Mouse (Mus musculus) neural tube, embryonic 14.5 days (tissue): ENCODE measurements around the gene Gm37240. TPM values are rescaled to one million over a fixed set of nuclear protein-coding genes. Genes with fewer than 3 reads are reported as not detected.

Source experiments
- ATAC-seq: fragments of 200-750 bp; cut with Nextera tagmentation; 2 replicates; pipeline ENCODE4 v1.8.0; 2017; ENCODE audit warnings: low read depth, mild to moderate bottlenecking, moderate TSS enrichment, moderate library complexity
- H3K27ac ChIP-seq: fragments of 300-500 bp; sonication (generic); 2 replicates; pipeline ENCODE4 v1.5.1; 2014; ENCODE audit warnings: low read depth, mild to moderate bottlenecking, control low read depth, low read length, moderate library complexity, mixed read lengths
- H3K27me3 ChIP-seq: fragments of 300-500 bp; sonication (generic); 2 replicates; pipeline ENCODE4 v1.6.1; 2014; ENCODE audit warnings: low read length; ENCODE audit not compliant: control insufficient read depth, insufficient read depth
- H3K36me3 ChIP-seq: fragments of 300-500 bp; sonication (generic); 2 replicates; pipeline ENCODE4 v1.6.1; 2014; ENCODE audit warnings: low read length, mixed read lengths; ENCODE audit not compliant: control insufficient read depth, insufficient read depth
- H3K4me1 ChIP-seq: fragments of 300-500 bp; sonication (generic); 2 replicates; pipeline ENCODE4 v1.6.1; 2014; ENCODE audit warnings: low read length; ENCODE audit not compliant: control insufficient read depth, insufficient read depth
- H3K4me2 ChIP-seq: fragments of 300-500 bp; sonication (generic); 2 replicates; pipeline ENCODE4 v1.6.1; 2014; ENCODE audit warnings: mild to moderate bottlenecking, low read depth, low read length, control low read depth
- H3K4me3 ChIP-seq: fragments of 300-500 bp; sonication (generic); 2 replicates; pipeline ENCODE4 v1.5.1; 2014; ENCODE audit warnings: low read depth, low read length, control low read depth, mixed read lengths
- H3K9ac ChIP-seq: fragments of 300-500 bp; sonication (generic); replicated peaks from 2 replicates; pipeline ENCODE4 v1.6.1; 2014; ENCODE audit warnings: low read depth, mild to moderate bottlenecking, control low read depth, low read length, mixed read lengths
- H3K9me3 ChIP-seq: fragments of 300-500 bp; sonication (generic); 2 replicates; pipeline ENCODE4 v1.6.1; 2016; ENCODE audit warnings: low read length; ENCODE audit not compliant: control insufficient read depth
- WGBS: fragments of 180-500 bp; shearing (Covaris S2); extraction: QIAGEN DNeasy Blood & Tissue Kit; methylation state at CpG from one replicate; pipeline ENCODE4 v1.1.7; 2014; 5-methylcytosine and 5-hydroxymethylcytosine counted together
- polyA plus RNA-seq: library from polyadenylated mRNA; unstranded; fragments of >200 nt; fragmentation: Nextera tagmentation; extraction: Ambion mirVana; gene quantifications from 2 replicates; pipeline ENCODE4 v1.2.1, GENCODE M21; 2014

Gm37240 gene
- polyA plus RNA-seq, 1 experiment from 2014 or later = not detected

GRCm38 (mm10) chr3:84937360-84938355 lies 949.7 kb downstream of the Gm37240 start:
- Histone ChIP-seq H3K4me3 (no peak overlapping the region), H3K4me1 (peaks cover 6% of the 10 kb centered on the region), H3K27me3 (no peaks in the 10 kb centered on the region), H3K4me2 (no peak overlapping the region; the same call in 1 of the 2 replicates), H3K9me3 (no peaks in the 10 kb centered on the region), H3K27ac (peak overlapping the region; percentile 66), H3K36me3 (no peaks in the 10 kb centered on the region), H3K9ac (no peak overlapping the region)
- peak; percentile 89 for ATAC-seq
- 29% methylated on average over 12 of the region's 12 CpGs for WGBS

GRCm38 (mm10) chr3:84936956-84937355 lies 950.4 kb downstream of the Gm37240 start:
- no peak overlapping the region for H3K4me3 ChIP-seq
- H3K9ac ChIP-seq = no peak overlapping the region
- H3K4me1 ChIP-seq = peaks cover 6% of the 10 kb centered on the region
- no peak overlapping the region for H3K4me2 ChIP-seq
- no peak overlapping the region for H3K27ac ChIP-seq
- no peaks in the 10 kb centered on the region for H3K27me3 ChIP-seq
- H3K9me3 ChIP-seq = no peaks in the 10 kb centered on the region
- H3K36me3 ChIP-seq = no peaks in the 10 kb centered on the region
- no peak for ATAC-seq
- WGBS = 61% methylated on average over 5 of the region's 5 CpGs

DNA sequence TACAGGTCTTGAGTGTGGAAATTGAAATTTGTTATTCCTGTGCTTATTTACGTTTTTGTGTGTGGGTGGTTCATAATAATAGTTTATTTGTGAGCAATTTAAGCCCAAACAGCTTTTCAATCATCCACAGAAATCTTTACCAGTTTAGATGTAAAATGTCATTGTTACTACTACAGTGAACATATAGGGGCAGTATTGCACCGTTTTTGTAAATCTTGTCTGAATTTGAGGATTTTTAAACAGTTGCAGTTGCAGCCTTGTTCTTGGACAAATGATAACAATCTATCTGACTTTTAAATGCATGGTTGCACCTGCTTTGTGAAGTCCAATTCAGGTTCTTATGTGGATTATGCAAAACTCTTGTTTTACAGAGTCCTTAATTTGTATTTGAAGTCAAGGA lies 951.1 kb downstream of the Gm37240 start:
- no peak overlapping the region for H3K27ac ChIP-seq
- no peaks in the 10 kb centered on the region for H3K27me3 ChIP-seq
- H3K4me1 ChIP-seq = peaks cover 6% of the 10 kb centered on the region
- 62% methylated on average over 2 of the region's 2 CpGs for WGBS
- H3K36me3 ChIP-seq = no peaks in the 10 kb centered on the region
- ATAC-seq = no peak
- no peak overlapping the region for H3K9ac ChIP-seq
- H3K4me2 ChIP-seq = no peak overlapping the region
- no peak overlapping the region for H3K4me3 ChIP-seq
- H3K9me3 ChIP-seq = no peaks in the 10 kb centered on the region

DNA sequence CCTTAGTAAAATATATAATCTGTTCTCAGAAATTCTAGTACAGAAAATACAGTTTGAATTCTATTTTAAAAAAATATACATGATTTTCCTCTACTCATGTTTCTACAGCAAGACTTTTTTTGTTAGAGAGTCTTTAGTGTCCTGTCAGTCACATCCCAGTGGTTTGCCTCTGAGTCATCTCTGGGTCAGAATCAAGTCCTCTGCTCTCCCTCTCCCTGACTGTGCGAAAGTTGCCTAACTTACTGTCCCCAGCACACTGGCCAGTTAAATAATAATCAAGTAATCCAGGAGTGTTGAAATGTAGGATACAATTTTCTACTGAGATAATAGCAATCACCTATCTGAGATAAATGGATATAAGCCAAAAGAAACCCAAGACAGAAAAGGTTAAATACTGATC lies 951.6 kb downstream of the Gm37240 start:
- H3K4me3 ChIP-seq = no peak overlapping the region
- no peak for ATAC-seq
- H3K27me3 ChIP-seq = no peaks in the 10 kb centered on the region
- H3K9ac ChIP-seq = no peak overlapping the region
- H3K36me3 ChIP-seq = no peaks in the 10 kb centered on the region
- no peak overlapping the region for H3K27ac ChIP-seq
- peaks cover 6% of the 10 kb centered on the region for H3K4me1 ChIP-seq
- 81% methylated on average over 1 of the region's 1 CpGs for WGBS
- no peaks in the 10 kb centered on the region for H3K9me3 ChIP-seq
- H3K4me2 ChIP-seq = no peak overlapping the region

DNA sequence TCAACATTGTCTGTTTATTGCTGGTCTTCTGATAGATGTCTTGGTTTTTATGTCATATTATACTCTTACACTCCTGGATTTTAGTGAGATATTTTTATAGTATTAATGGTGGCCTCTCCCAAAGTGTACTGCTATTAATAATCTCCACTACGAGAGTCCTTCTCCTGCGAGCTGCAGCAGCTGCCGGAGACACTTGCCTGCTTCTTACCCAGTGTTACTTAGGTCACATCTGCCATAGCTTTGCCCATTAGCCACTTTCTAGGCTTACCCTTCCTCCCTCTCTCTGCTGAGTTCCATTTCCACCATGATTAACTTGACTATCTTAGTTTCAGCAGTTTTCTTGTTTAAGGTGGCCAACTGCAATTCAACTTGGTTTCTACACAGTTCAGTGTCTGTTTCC lies 956.6 kb downstream of the Gm37240 start:
- Histone ChIP-seq H3K9ac (no peak overlapping the region), H3K36me3 (no peaks in the 10 kb centered on the region), H3K27ac (no peak overlapping the region), H3K9me3 (no peaks in the 10 kb centered on the region), H3K4me1 (no peaks in the 10 kb centered on the region), H3K4me3 (no peak overlapping the region), H3K27me3 (no peaks in the 10 kb centered on the region), H3K4me2 (no peak overlapping the region)
- ATAC-seq = no peak
- 90% methylated on average over 3 of the region's 3 CpGs for WGBS

DNA sequence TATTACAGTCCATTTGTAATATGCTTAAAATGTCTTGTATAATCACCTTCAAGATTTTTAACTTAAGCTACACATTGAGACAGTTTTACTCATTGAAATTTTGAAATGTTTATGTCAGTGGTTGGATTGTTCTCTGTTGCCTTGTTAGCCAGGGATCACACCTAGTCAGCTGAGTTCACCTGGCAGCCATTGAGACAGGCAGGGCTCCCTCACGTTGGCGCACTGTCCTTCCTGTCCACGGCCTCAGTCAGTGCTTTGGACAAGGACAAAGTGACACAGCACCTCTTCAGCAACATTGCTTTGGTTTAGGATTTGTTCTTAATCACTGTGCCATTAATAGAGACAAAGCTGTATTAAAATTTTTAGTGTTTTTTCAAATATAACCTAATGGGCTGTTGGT lies 958.1 kb downstream of the Gm37240 start:
- H3K36me3 ChIP-seq = no peaks in the 10 kb centered on the region
- no peak overlapping the region for H3K4me2 ChIP-seq
- no peaks in the 10 kb centered on the region for H3K4me1 ChIP-seq
- H3K27me3 ChIP-seq = no peaks in the 10 kb centered on the region
- H3K9me3 ChIP-seq = no peaks in the 10 kb centered on the region
- WGBS = 90% methylated on average over 3 of the region's 3 CpGs
- ATAC-seq = no peak
- no peak overlapping the region for H3K27ac ChIP-seq
- no peak overlapping the region for H3K4me3 ChIP-seq
- no peak overlapping the region for H3K9ac ChIP-seq

GRCm38 (mm10) chr3:84927901-84928300 lies 959.4 kb downstream of the Gm37240 start:
- H3K27ac ChIP-seq = no peak overlapping the region
- H3K9ac ChIP-seq = no peak overlapping the region
- no peak for ATAC-seq
- no peaks in the 10 kb centered on the region for H3K9me3 ChIP-seq
- H3K4me2 ChIP-seq = no peak overlapping the region
- no peaks in the 10 kb centered on the region for H3K4me1 ChIP-seq
- no peaks in the 10 kb centered on the region for H3K27me3 ChIP-seq
- H3K36me3 ChIP-seq = no peaks in the 10 kb centered on the region
- WGBS = 92% methylated on average over 2 of the region's 2 CpGs
- no peak overlapping the region for H3K4me3 ChIP-seq

- Histone ChIP-seq H3K27ac (no peak overlapping the region), H3K4me2 (no peak overlapping the region), H3K4me1 (no peaks in the 10 kb centered on the region), H3K4me3 (no peak overlapping the region), H3K36me3 (no peaks in the 10 kb centered on the region), H3K9ac (no peak overlapping the region), H3K27me3 (no peaks in the 10 kb centered on the region), H3K9me3 (no peaks in the 10 kb centered on the region)
- WGBS = 89% methylated on average over 8 of the region's 8 CpGs
- ATAC-seq = no peak
These were observed 960.0 kb downstream of the Gm37240 start for GRCm38 (mm10) chr3:84927168-84927794.

GRCm38 (mm10) chr3:84926140-84926539 lies 961.2 kb downstream of the Gm37240 start:
- ATAC-seq = no peak
- H3K4me1 ChIP-seq = no peaks in the 10 kb centered on the region
- WGBS = 93% methylated on average over 5 of the region's 5 CpGs
- H3K27me3 ChIP-seq = no peaks in the 10 kb centered on the region
- no peak overlapping the region for H3K4me3 ChIP-seq
- no peak overlapping the region for H3K27ac ChIP-seq
- no peaks in the 10 kb centered on the region for H3K9me3 ChIP-seq
- no peaks in the 10 kb centered on the region for H3K36me3 ChIP-seq
- no peak overlapping the region for H3K9ac ChIP-seq
- H3K4me2 ChIP-seq = no peak overlapping the region
